Mouse (Mus musculus) cerebral cortex, adult 2 months (tissue): ENCODE measurements around the gene Lamb3.

Source experiments
- WGBS: fragments of 180-500 bp; shearing (Covaris S2); methylation state at CpG from one replicate; pipeline ENCODE4 v1.1.7; 2018; 5-methylcytosine and 5-hydroxymethylcytosine counted together

Lamb3 gene

DNA sequence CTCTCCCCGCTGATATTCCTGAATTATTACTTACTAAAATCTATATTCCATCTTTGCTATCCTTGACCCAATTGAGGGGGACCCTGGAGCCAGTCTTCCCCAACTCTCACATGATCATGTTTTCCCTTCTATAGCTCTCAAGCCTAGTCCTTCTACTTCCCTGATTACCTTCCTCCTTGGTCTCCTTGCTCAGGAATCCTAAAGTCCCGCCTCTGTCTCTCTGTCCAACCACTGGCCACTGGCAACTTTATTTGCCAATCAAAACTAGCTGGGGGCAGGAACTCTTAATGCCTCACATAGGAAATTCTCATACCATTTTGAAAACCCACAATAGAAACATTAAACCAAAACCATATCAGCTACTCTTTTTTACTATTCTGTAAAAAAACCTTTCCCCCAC, 73.8 kb downstream of the Lamb3 start:
- WGBS, result 95% methylated on average over 2 of the region's 2 CpGs

DNA sequence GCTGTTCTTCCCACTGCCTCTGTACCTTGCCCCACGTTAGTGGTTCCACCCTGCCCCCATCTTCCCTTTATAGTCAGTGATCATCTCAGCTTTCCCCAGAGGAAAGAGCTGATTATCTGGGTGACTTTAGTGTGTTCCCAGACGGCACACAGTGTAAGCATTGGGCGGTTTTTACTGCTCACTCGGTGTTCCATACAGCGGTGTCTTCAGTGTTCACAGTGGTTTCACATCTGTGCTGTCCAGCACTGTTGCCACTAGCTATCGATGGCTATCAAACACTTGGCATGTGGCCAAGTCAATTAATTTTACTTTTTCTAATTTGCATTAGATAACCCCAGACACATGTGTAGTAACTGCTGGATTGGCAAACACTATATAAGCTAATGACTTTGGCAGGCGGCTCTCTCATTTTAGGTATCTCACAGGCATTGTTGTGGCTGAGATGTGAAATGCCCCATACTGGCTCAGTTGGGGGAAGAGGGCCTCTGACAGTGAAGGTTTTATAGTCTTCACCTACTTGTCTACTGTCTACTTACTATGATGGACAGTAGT, 76.8 kb downstream of the Lamb3 start:
- 83% methylated on average over 7 of the region's 7 CpGs for WGBS

DNA sequence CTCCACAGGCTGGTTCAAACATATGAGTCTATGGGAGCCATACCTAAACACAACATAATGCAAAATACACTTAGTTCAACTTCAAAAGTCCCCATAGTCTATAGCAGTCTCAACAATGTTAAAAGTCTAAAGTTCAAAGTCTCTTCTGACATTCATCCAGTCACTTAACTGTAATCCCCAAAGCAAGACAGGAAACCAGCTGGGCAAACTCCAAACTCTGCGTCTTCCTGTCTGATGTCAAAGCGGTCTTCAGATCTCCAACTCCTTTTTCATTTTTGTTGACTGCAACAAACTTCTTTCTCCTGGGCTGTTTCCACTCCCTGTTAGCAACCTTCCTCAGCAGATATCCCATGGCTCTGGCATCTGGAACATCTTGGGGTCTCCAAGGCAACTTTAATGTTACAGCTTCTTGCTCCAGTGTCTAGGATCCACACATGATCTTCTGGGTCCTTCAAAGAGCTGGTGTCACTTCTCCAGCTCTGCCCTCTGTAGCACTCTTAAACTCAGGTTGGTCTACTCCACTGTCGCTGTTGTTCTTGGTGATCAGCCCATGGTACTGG, 78.3 kb downstream of the Lamb3 start:
- 91% methylated on average over 3 of the region's 3 CpGs for WGBS

DNA sequence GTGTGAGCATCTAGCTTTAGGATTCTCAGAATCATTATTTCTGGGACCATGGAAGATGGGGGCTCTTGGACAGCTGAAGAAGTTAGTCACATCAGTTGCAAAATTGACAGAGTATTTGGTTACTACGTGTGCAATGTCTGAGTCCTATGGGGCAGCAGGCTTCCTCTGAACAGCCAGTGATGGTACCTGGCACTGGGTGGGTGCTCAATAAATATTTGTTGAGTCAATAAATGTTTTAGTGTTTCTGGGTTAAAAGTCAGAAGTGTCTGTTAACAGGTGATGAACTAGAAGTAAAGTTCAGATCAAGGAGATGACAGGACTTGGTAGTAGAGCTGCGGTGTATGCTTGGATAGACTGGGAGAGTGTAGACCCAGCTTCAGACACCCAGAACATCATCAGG, 80.1 kb downstream of the Lamb3 start:
- 93% methylated on average over 2 of the region's 2 CpGs for WGBS

DNA sequence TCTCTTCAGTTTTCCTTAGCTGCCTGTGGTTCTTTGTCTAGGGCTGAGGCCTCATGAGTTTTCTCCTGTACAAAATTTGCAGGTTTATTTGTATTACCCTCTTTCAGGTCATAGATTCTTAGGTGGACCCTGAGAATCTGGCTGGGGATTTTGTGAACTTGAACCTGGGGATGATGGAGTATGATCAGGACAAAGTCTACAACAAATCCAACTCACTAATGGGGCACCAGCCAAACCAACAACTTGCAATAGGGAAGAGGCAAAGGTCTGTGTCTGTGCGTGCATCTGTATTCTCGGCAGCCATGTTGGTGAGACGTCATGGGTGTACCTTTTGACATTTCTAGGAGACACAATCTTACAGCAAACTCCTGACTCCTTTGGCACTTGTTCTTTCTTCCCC, 81.6 kb downstream of the Lamb3 start:
- 97% methylated on average over 3 of the region's 3 CpGs for WGBS

DNA sequence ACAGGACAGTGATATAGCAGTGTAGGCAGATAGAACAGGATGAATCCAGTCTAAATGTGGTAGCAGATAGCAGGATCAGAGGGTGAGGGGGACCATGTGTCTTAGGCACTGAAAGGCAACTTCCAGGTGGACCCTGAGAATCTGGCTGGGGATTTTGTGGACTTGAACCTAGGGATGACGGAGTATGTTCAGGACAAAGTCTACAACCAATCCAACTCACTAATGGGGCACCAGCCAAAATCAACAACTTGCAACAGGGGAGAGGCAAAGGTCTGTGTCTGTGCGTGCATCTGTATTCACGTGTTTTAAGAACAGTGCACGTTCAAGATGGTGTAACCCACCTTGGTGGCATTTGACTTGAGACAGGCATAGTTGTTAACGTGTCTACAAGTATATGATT, 82.4 kb downstream of the Lamb3 start:
- 94% methylated on average over 5 of the region's 5 CpGs for WGBS

DNA sequence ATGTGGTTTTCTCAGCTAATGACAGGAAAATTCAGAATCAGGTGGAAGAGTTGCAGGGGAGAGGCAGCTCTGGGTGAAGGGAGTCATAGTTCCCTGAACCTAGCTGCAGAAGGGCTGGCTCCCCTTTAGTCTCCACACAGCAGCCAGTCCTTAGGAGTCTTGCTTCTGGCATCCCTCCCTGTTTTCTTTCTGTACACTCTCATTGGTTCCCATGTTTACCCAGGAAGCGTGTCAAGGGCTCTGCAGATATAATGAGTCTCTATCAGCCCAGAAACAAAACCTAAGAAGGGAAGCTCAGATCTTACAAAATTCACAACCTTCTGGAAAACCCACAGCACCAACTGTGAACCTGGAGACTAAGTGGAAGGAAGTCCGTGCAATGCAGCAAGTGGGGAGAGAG, 85.5 kb downstream of the Lamb3 start:
- WGBS, result 73% methylated on average over 2 of the region's 2 CpGs

DNA sequence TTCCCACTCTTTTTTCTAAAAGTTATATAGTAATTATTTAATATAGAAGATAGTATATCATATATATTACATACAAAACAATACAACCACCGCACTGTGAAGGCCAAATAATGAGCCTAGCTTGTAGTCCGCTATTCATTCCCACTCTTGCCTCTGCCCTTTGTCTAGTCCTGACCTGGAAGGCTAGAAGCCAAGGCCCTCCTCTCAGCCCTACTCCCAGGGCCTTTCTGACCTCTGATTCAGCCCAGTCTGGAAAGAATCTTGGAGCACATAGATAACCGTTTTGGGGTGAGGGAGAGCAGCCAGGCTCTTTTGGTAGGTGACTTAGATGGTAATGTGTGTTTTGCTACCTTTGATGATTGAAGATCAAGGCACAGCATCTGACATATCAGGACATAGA, 86.4 kb downstream of the Lamb3 start:
- WGBS, result 87% methylated on average over 3 of the region's 3 CpGs

DNA sequence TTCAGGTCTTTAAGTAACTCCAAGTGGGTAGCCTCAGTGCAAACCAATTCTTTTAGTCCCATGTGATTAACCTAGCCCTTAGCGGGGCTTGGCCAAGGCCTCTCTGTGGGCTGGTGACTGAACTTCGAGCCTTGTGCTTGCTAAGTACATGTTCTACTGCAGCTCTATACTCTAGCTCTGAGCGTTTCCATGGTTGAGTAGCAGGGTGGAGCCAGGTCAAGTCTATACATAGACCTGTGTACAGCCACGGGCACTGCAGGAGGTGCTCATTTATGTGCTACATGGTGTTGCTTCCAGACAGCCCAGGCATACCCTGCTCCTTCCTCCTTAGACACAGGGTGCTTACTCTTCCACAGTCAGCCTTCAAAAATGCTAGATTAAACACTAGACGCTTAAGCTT, 88.4 kb downstream of the Lamb3 start:
- WGBS, result 58% methylated on average over 5 of the region's 5 CpGs

DNA sequence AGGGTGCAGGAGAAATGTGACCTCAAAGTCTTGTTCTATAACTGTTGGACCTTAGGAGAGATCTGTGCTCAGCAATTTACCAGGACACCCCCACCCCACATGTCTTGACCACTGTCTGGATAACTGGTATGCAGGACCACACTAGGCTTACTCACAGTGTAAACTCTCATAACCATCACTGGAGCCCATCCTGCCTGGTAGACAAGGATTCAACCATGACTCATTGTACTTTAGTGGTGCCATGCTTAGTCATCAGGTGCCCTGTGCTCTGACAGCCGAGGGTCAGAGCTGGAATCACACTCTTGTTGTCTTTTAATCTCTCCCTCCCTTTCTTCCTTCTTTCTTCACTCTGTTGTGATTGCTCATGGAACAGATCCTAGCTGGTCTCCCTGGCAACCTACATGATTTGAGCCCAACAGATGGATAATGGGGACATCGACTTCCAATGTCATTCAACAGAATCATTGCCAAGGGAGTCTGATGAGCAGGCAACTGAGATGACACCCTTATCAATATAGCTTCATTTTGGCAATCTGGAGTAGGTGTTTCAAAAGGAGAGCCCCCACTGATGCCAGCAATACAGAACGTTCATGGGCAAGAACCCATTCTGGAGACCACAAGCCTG, 90.8 kb downstream of the Lamb3 start:
- WGBS, result 44% methylated on average over 3 of the region's 3 CpGs

DNA sequence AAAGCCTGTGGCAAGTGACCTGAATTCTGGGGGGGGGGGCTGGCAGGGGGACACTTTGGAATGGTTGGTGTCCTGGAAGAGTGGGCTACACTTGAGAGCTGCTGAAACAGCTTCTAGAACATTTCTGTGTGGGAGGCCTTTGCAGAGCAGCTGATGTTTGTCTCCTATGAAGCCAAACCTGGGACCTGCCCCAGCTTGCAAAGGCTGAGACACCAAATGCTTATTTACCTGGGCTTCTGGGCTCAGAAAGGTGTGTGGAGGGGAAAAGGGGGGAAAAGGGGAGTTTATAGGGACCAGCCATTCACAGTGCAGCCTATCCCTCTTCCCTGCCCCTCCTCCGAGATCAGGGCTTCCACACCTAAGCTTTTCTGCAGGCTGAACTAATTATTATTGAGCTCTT, 92.5 kb downstream of the Lamb3 start:
- WGBS, result 69% methylated on average over 1 of the region's 1 CpGs

DNA sequence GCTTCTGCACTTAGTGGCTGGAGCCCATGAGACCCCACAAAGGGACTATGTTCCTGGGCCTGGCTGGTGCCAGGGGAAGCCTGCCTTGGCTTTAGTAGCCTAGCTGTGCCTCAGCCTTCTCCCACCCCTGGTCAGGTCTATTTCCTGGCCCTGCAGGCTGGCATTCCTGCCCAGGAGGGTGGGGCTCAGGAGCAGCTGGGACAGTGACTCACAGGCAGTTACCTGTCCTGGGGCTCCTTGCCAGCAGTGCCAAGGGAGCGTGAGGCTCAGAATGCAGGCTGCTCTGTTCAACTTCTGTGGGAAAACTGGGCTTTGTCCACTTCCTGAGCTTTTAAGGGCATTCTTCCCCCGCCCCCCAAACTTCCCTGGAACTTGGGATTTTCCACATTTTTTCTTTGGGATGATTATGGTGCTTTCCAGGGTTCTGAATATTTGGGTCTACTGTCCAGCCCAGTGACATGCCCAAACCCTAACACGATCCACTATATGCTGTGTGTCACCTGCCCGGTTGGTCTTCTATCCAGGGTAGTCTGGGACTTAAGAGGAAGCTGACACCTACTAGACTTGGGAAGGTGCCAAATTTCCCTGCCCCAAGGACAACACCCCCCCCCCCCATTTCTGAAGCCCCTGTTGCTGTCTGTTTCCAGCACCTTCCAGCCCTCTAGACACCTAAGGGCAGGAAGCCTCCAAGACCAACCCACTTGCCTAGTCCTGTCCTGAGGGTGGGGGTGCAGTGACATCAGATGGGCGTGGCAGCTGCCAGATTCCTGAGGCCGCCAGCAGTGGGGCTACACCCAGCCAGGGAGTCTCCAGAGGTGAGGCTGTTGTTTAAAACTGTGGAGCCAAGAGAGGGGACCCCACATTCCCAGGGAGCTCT, 94.0 kb downstream of the Lamb3 start:
- 78% methylated on average over 6 of the region's 6 CpGs for WGBS

DNA sequence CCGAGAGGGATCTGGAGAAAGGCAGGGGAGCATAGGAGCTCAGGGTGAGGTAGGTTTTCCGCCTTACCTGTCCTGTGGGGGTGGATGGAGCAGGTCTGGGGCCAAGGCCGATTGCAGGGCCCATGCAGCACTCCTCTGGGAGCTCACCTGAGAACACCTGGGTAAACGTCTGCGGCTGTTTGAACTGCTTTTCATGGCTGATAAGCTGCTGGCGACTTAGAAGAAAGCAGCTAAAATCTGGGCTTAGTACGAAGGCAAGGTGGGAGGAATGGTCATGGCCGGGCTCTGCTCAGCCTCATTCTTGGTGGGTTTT, 94.5 kb downstream of the Lamb3 start:
- 82% methylated on average over 8 of the region's 8 CpGs for WGBS

DNA sequence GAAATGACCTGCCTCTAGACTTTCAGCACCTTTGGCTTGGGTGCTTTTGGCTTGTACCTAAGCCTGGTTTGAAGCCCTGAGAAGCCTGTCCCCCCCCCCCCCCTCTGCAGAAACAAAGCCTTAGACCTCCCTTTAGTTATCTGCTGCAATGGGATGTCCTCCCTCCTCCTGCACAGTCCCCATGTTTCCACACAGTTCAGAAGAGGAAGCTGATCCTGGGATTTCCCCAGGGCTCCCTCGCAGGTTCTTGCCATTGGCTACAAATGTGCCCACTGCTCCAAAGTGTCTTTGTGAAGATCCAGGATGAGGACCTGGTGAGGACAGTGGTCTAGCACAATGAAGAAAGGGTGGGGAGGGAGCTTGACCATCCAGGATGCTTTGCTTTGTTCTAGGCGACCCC, 95.6 kb downstream of the Lamb3 start:
- WGBS, result 88% methylated on average over 2 of the region's 2 CpGs

DNA sequence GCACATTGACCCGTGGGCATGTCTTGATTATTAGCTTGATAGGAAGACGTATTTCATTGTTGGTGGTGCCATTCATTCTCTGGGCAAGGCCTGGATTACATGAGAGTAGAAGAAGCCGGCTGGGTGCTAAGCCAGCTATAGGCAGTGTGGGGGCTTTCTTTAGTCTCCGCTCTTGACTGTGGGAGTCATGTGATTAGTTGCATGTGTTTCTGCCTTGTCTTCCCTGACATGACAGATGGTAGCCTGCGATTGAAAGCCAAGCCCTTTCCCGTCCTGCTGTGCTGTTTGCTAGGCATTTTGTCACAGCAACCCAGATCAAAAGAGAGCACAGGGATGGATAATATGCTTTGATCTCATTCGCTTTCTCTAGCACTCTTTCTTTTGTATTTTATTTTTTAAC, 97.9 kb downstream of the Lamb3 start:
- WGBS, result 38% methylated on average over 7 of the region's 7 CpGs

DNA sequence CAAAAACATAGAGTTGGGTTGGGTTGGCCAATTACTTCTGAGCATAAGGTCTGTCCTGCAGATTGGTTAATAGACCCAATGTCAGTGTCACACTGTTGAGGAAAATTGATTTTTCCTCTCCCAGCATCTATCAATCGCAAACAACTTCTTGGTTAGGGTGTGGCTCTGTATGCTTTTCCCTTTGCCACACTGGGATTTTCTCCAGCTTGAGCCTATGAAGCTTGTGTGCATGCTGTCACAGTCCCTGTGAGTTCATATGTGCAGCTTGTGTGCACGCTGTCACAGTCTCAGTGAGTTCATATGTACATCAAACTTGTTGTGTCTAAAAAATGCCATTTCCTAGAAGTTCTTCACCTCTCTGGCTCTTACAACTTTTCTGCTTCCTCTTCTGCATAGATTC, 99.3 kb downstream of the Lamb3 start:
- 94% methylated on average over 2 of the region's 2 CpGs for WGBS

DNA sequence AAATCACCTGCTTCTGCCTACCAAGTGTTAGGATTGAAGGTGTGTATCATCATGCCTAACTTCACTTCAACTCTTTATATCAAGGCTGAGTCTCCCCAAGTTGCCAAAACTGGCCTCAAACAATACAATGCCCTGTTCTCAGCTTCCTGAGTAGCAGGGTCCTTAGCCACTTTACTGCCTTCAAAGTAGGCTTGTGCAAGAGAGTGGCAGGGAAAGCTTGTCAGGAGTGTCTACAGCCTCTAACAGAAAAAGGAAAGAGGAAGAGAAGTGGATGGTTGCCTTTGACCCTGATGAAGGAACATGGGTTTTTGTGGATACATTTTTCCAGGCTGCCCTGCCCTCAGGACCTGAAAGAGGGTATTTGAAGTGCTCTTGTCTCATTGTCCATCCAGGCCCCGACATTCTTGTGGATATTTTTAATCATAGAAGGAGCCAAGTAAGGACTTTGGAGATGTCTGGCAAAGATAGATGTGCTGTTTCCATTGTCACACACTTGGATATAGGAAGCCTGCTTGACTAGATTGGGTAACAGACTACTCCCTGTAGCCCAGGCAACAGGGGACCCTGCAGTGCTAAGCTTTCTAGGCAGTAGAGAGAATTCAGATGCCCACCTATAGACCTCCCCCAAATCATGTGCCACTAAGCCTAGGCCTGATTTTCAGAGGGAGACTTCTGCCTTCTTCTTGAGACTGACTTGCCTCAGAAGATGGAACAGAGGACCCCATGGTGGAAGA, 102.5 kb downstream of the Lamb3 start:
- WGBS, result 43% methylated on average over 1 of the region's 1 CpGs

DNA sequence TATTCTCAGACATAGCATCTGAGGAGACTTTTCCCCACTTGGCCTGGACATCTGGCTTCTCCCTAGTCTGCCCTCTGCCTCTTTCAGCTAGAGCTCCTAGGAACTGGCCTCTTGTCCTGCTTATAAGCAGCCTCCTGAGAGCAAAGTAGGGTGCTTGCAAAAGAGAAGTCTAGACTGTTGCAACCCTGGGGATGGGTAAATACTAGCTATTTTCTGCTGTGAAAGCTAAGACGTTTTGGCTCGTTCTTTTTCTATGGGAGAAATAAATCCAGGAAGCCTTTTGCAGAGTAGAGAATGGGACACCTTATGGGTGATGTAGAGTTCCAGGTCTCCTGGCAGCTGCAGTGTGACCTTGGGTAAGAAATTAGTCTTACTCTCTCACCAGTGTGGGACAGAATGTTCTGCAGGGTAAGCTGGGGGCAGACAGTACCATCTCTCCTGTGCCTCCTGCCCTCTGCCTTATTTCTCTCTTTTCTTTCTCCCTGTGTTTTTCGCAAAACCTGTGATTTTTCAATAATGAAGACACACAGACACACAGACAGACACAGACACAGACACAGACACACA, 103.1 kb downstream of the Lamb3 start:
- WGBS, result 69% methylated on average over 3 of the region's 3 CpGs

DNA sequence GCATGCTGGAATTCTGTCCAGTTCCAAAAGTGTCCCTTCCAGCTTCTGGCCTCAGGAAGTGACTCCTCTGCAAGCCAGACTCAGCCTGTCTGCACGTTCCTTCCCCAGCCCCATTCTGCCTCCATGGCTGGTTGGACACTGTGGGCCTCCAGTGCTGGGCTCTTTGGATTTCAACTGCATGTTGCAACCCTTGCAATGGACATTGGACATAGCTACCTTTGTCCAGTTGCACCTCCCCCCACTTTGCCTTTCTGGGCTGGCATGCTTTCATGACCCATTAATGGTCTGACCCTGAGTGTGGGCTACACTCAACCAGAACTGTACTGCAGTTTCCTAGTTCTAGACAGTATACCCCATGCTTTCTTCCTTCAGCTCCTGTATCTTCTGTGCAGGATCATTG, 104.1 kb downstream of the Lamb3 start:
- 78% methylated on average over 1 of the region's 1 CpGs for WGBS

DNA sequence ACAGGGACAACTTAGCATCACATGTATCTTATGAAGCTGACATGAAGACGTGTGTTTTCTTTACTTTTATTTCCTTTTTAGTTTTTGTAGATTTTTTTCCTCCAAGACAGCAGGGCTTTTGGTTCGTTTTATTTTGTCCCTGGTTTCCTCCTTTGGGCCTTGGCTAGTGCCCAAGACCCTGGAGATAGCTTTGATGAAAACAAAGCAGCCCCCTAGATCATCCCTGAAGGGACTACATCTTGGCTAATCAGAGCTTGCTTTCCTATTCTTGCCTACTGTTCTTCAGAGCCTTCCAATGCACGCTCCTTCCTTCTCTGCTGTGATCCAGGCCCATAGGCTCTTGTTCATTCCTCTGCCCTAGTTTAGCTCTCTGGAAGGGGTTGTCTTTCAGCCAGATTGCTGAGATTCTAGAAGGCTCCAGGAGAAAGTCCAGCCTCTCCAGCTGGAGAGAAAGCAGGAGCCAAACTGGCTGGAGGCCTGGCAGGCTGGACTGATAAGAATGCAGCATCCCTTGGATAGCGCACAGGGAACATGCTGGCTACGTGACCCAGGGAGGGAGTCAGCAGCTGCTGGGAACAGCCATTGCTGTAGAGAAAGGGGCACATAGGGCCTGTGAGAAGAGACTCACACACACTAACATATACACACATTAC, 108.3 kb downstream of the Lamb3 start:
- 38% methylated on average over 5 of the region's 5 CpGs for WGBS

DNA sequence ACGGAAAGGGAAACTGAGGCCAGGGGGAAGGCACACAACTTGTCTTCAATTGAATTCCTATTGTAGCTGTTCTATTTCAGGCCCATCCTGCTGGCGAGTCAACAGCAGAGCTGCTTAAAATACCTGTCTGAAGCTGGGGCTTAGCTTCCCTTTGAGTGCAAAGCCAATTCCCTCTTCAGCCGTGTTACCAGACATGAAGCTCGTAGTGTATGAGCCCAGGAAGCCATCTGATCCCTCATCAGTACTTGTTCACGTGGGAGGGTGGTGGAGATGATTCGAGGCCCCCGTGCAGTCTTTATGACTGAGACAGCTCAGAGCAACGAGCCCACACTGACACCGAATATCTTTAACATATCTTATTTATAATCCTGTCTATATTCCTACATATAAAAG, 108.9 kb downstream of the Lamb3 start:
- 36% methylated on average over 9 of the region's 9 CpGs for WGBS

DNA sequence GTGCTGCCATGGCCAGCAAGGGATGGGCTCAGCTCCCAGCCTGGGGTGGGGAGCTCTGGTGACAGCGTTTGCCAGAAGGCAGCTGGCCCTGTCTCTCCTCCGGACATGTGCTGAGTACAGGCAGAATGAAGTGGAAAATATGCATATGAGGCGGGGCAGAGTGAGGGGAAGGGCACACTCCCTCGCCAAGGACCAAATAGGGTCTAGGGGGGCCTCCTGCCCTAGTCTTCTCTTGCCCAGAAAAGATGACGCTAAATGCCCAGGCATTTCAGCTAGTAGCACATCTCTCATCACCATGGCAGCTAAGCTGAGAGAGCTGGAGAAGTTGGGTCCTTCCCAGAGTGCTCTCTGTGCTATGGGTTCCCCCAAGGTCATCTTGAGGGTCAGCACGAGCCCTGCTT, 109.7 kb downstream of the Lamb3 start:
- 27% methylated on average over 6 of the region's 6 CpGs for WGBS
